Comparison of ENCODE assay signal across 29 mouse cellular contexts in genomic region chr8:94422270-94422669, GRCm38 (mm10). TPM values are rescaled to one million over a fixed set of nuclear protein-coding genes. Genes with fewer than 3 reads are reported as not detected.
DNase-seq lines count a peak whose midpoint lies in the region; ATAC-seq lines count a peak whose summit lies in the region.
"Had no signal": no experiment of that assay in that cellular context is flagged by ENCODE, and none has a peak within 500 bp of the region (broad histone marks: within the 10 kb centered on the region; RNA-seq: fewer than 3 reads in every experiment).

No protein-coding gene starts in this region.

- H3K27me3 ChIP-seq in hindbrain, embryonic 14.5 days (ENCODE audit: control insufficient read depth, insufficient read depth, low read length): no peaks in the 10 kb centered on the region
- H3K27me3 ChIP-seq in hindbrain, embryonic 13.5 days: no peaks in the 10 kb centered on the region
- no peaks in the 10 kb centered on the region for H3K27me3 ChIP-seq in limb, embryonic 10.5 days (ENCODE audit: low read depth, poor library complexity, severe bottlenecking)
- H3K27me3 ChIP-seq: embryonic facial prominence, embryonic 13.5 days; forebrain, embryonic 12.5 days; forebrain, embryonic 15.5 days had no signal

- no peaks in the 10 kb centered on the region for H3K4me1 ChIP-seq in hindbrain, embryonic 14.5 days (replicated peaks; ENCODE audit: control insufficient read depth, insufficient read depth, low read length)
- no peaks in the 10 kb centered on the region for H3K4me1 ChIP-seq in hindbrain, embryonic 13.5 days (replicated peaks)
- no peaks in the 10 kb centered on the region for H3K4me1 ChIP-seq in limb, embryonic 10.5 days
- H3K4me1 ChIP-seq: embryonic facial prominence, embryonic 10.5 days; embryonic facial prominence, embryonic 13.5 days; forebrain, embryonic 12.5 days; forebrain, embryonic 15.5 days; heart, embryonic 10.5 days; heart, embryonic 13.5 days had no signal

- DNase-seq in thymus, postnatal 0 days (ENCODE audit: low spot score): peak; percentile 33
- DNase-seq in thymus, postnatal 4 days: no peak
- DNase-seq in hindbrain, embryonic 14.5 days (ENCODE audit: low spot score): no peak
- DNase-seq in limb, embryonic 10.5 days (ENCODE audit: low spot score): no peak
- DNase-seq: adrenal gland, adult 8-10 months; adrenal gland, postnatal 25 days; cerebellum, adult 11-12 months; cerebellum, adult 8-10 months; cerebellum, postnatal 10 days; cerebellum, postnatal 36 days; embryo, embryonic 11 days; gastrocnemius, postnatal 36 days; heart, adult 2 months; heart, postnatal 14 days; heart, postnatal 4 days had no signal

- no peaks in the 10 kb centered on the region for H3K9me3 ChIP-seq in hindbrain, embryonic 14.5 days (ENCODE audit: control insufficient read depth, low read length)
- no peaks in the 10 kb centered on the region for H3K9me3 ChIP-seq in hindbrain, embryonic 13.5 days
- no peaks in the 10 kb centered on the region for H3K9me3 ChIP-seq in limb, embryonic 10.5 days (replicated peaks)
- H3K9me3 ChIP-seq: embryonic facial prominence, embryonic 10.5 days; embryonic facial prominence, embryonic 13.5 days; forebrain, embryonic 12.5 days; forebrain, embryonic 15.5 days; heart, embryonic 10.5 days; heart, embryonic 13.5 days had no signal

- no peak overlapping the region for H3K27ac ChIP-seq in hindbrain, embryonic 14.5 days
- no peak overlapping the region for H3K27ac ChIP-seq in hindbrain, embryonic 13.5 days
- H3K27ac ChIP-seq in limb, embryonic 10.5 days: no peak overlapping the region
- H3K27ac ChIP-seq: embryonic facial prominence, embryonic 10.5 days; embryonic facial prominence, embryonic 13.5 days; forebrain, embryonic 12.5 days; forebrain, embryonic 15.5 days; heart, adult 2 months; heart, embryonic 10.5 days; heart, embryonic 13.5 days had no signal

- H3K9ac ChIP-seq in hindbrain, embryonic 14.5 days: no peak overlapping the region
- H3K9ac ChIP-seq in hindbrain, embryonic 13.5 days: no peak overlapping the region
- H3K9ac ChIP-seq: embryonic facial prominence, embryonic 13.5 days; forebrain, embryonic 12.5 days; forebrain, embryonic 15.5 days; heart, embryonic 13.5 days had no signal

- H3K4me2 ChIP-seq in hindbrain, embryonic 14.5 days (replicated peaks): no peak overlapping the region
- H3K4me2 ChIP-seq in hindbrain, embryonic 13.5 days: no peak overlapping the region
- H3K4me2 ChIP-seq: embryonic facial prominence, embryonic 13.5 days; forebrain, embryonic 12.5 days; forebrain, embryonic 15.5 days; heart, embryonic 13.5 days had no signal

- peak; percentile 71 for ATAC-seq in CD4-positive, CD25-positive, alpha-beta regulatory T cell, adult 4 months
- peak; percentile 52 for ATAC-seq in activated CD4-positive, CD25-positive, alpha-beta regulatory T cell, adult 4 months
- ATAC-seq in neutrophil, adult 5-6 weeks (ENCODE audit: extremely low read depth, insufficient number of reproducible peaks, low FRiP score, poor library complexity, severe bottlenecking): peak; percentile 6; the same call in 1 of the 2 replicates
- ATAC-seq in hindbrain, embryonic 14.5 days (ENCODE audit: low FRiP score): no peak
- ATAC-seq in hindbrain, embryonic 13.5 days (ENCODE audit: low FRiP score): no peak
- ATAC-seq: forebrain, embryonic 15.5 days; hindbrain, embryonic 16.5 days; intestine, embryonic 16.5 days had no signal

- H3K4me3 ChIP-seq in hindbrain, embryonic 14.5 days (replicated peaks; ENCODE audit: low read length): no peak overlapping the region
- no peak overlapping the region for H3K4me3 ChIP-seq in hindbrain, embryonic 13.5 days
- H3K4me3 ChIP-seq in limb, embryonic 10.5 days: no peak overlapping the region
- H3K4me3 ChIP-seq: embryonic facial prominence, embryonic 10.5 days; embryonic facial prominence, embryonic 13.5 days; erythroblast, embryonic 14.5 days; forebrain, embryonic 12.5 days; forebrain, embryonic 15.5 days; heart, adult 2 months; heart, embryonic 10.5 days; heart, embryonic 13.5 days had no signal

- no peaks in the 10 kb centered on the region for H3K36me3 ChIP-seq in hindbrain, embryonic 14.5 days (replicated peaks; ENCODE audit: control insufficient read depth, insufficient read depth)
- no peaks in the 10 kb centered on the region for H3K36me3 ChIP-seq in hindbrain, embryonic 13.5 days
- no peaks in the 10 kb centered on the region for H3K36me3 ChIP-seq in limb, embryonic 10.5 days
- H3K36me3 ChIP-seq: embryonic facial prominence, embryonic 10.5 days; embryonic facial prominence, embryonic 13.5 days; forebrain, embryonic 12.5 days; forebrain, embryonic 15.5 days; heart, embryonic 10.5 days; heart, embryonic 13.5 days had no signal

- WGBS in hindbrain, embryonic 14.5 days: 93% methylated on average over 4 of the region's 4 CpGs
- WGBS in hindbrain, embryonic 13.5 days: 92% methylated on average over 4 of the region's 4 CpGs
- WGBS in limb, embryonic 10.5 days: 94% methylated on average over 4 of the region's 4 CpGs

RNA-seq across cellular contexts. Expression of gene Nlrc5, which starts 11.9 kb away (rescaled TPM):
- 5.0 and 6.2 TPM in 2 replicates for polyA plus RNA-seq in thymus, postnatal 0 days (2015; fragmentation: Nextera tagmentation; extraction: Ambion mirVana)
- 100 to 1,000 TPM; 186 to 214 TPM for polyA plus RNA-seq in CD4-positive, CD25-positive, alpha-beta regulatory T cell, adult 4 months (2017; shearing (Covaris generic))
- 100 to 1,000 TPM; 141 to 153 TPM for polyA plus RNA-seq in activated CD4-positive, CD25-positive, alpha-beta regulatory T cell, adult 4 months (2017; shearing (Covaris generic))
- total RNA-seq in neutrophil, adult 5-6 weeks (2017): 64.4 and 66.7 TPM in 2 replicates
- polyA plus RNA-seq in hindbrain, embryonic 14.5 days (2014; fragmentation: Nextera tagmentation; extraction: Ambion mirVana): 0.22 and 0.31 TPM in 2 replicates
- polyA plus RNA-seq in hindbrain, embryonic 13.5 days (2015; fragmentation: Nextera tagmentation; extraction: Ambion mirVana): 0.13 and 0.29 TPM in 2 replicates
- not detected in 2 replicates for polyA plus RNA-seq in limb, embryonic 10.5 days (2016; fragmentation: Nextera tagmentation; extraction: Ambion mirVana)
- total RNA-seq: MEL had no signal
- polyA plus RNA-seq: embryonic facial prominence, embryonic 10.5 days; heart, embryonic 10.5 days had no signal

RNA-seq across cellular contexts. Expression of gene Herpud1, which starts 36.0 kb away (rescaled TPM):
- 78.9 and 83.6 TPM in 2 replicates for polyA plus RNA-seq in thymus, postnatal 0 days (2015; fragmentation: Nextera tagmentation; extraction: Ambion mirVana)
- polyA plus RNA-seq in CD4-positive, CD25-positive, alpha-beta regulatory T cell, adult 4 months (2017; shearing (Covaris generic)): 100 to 1,000 TPM; 177 to 183 TPM
- polyA plus RNA-seq in activated CD4-positive, CD25-positive, alpha-beta regulatory T cell, adult 4 months (2017; shearing (Covaris generic)): 100 to 1,000 TPM in 1 of 2 experiments, 10 to 100 TPM in 1; 99.9 to 115 TPM
- total RNA-seq in neutrophil, adult 5-6 weeks (2017): 142 and 154 TPM in 2 replicates
- 66.6 and 79.8 TPM in 2 replicates for polyA plus RNA-seq in hindbrain, embryonic 14.5 days (2014; fragmentation: Nextera tagmentation; extraction: Ambion mirVana)
- polyA plus RNA-seq in hindbrain, embryonic 13.5 days (2015; fragmentation: Nextera tagmentation; extraction: Ambion mirVana): 55.8 and 59.3 TPM in 2 replicates
- 52.4 and 54.0 TPM in 2 replicates for polyA plus RNA-seq in limb, embryonic 10.5 days (2016; fragmentation: Nextera tagmentation; extraction: Ambion mirVana)

Comparison
In these comparisons a context has a peak if more than half of its experiments do, and no peak if none do; other contexts are left out.
1. ATAC-seq: peak in CD4-positive, CD25-positive, alpha-beta regulatory T cell, adult 4 months (single experiment), activated CD4-positive, CD25-positive, alpha-beta regulatory T cell, adult 4 months (single experiment) and neutrophil, adult 5-6 weeks (single experiment); none in hindbrain, embryonic 14.5 days (single experiment) and hindbrain, embryonic 13.5 days (single experiment).
2. RNA of gene Nlrc5, which starts 11.9 kb away (polyA plus RNA-seq): 186 to 214 TPM in CD4-positive, CD25-positive, alpha-beta regulatory T cell, adult 4 months and 141 to 153 TPM in activated CD4-positive, CD25-positive, alpha-beta regulatory T cell, adult 4 months; 5.0 to 6.2 TPM in thymus, postnatal 0 days, 0.22 to 0.31 TPM in hindbrain, embryonic 14.5 days, 0.13 to 0.29 TPM in hindbrain, embryonic 13.5 days and not detected in limb, embryonic 10.5 days; every median in the first group is over 10 times any median in the second.